Mouse (Mus musculus): ENCODE results near the gene Osbpl9.
A peak's percentile ranks its signal among the peaks of the same experiment; 100 is the strongest.

Gene Osbpl9

GRCm38 (mm10) chr4:109136475-109137125 is 65.5 kb downstream of the Osbpl9 start:
- DNase-seq (ENCODE audit: extremely low read depth, insufficient read length, low spot score) = peak; percentile 55

GRCm38 (mm10) chr4:109134955-109135354 is 67.1 kb downstream of the Osbpl9 start:
- peak; percentile 52 for DNase-seq (ENCODE audit: extremely low read depth, insufficient read length, low spot score)

- no peak for DNase-seq (ENCODE audit: extremely low read depth, insufficient read length, low spot score)
Observed at GRCm38 (mm10) chr4:109131256-109131872, 70.7 kb downstream of the Osbpl9 start.

GRCm38 (mm10) chr4:109128971-109129370 is 73.1 kb downstream of the Osbpl9 start:
- DNase-seq (ENCODE audit: extremely low read depth, insufficient read length, low spot score) = no peak

- DNase-seq (ENCODE audit: extremely low read depth, insufficient read length, low spot score) = no peak
Observed at GRCm38 (mm10) chr4:109128017-109128416, 74.1 kb downstream of the Osbpl9 start.

- DNase-seq (ENCODE audit: extremely low read depth, insufficient read length, low spot score) = peak; percentile 52
Observed at GRCm38 (mm10) chr4:109126834-109127564, 75.1 kb downstream of the Osbpl9 start.

GRCm38 (mm10) chr4:109125746-109126425 is 76.2 kb downstream of the Osbpl9 start:
- DNase-seq (ENCODE audit: extremely low read depth, insufficient read length, low spot score) = no peak

- no peak for DNase-seq (ENCODE audit: extremely low read depth, insufficient read length, low spot score)
Observed at GRCm38 (mm10) chr4:109122830-109123555, 79.1 kb downstream of the Osbpl9 start.

- DNase-seq (ENCODE audit: extremely low read depth, insufficient read length, low spot score) = no peak
Observed at GRCm38 (mm10) chr4:109120735-109121134, 81.3 kb downstream of the Osbpl9 start.

- no peak for DNase-seq (ENCODE audit: extremely low read depth, insufficient read length, low spot score)
Observed at GRCm38 (mm10) chr4:109119641-109120125, 82.4 kb downstream of the Osbpl9 start.

GRCm38 (mm10) chr4:109118327-109118659 is 83.8 kb downstream of the Osbpl9 start:
- DNase-seq (ENCODE audit: extremely low read depth, insufficient read length, low spot score) = no peak

- DNase-seq (ENCODE audit: extremely low read depth, insufficient read length, low spot score) = peak; percentile 90
Observed at GRCm38 (mm10) chr4:109117596-109118326, 84.3 kb downstream of the Osbpl9 start.

GRCm38 (mm10) chr4:109116938-109117337 is 85.1 kb downstream of the Osbpl9 start:
- no peak for DNase-seq (ENCODE audit: extremely low read depth, insufficient read length, low spot score)

GRCm38 (mm10) chr4:109116494-109116893 is 85.6 kb downstream of the Osbpl9 start:
- peak; percentile 56 for DNase-seq (ENCODE audit: extremely low read depth, insufficient read length, low spot score)

GRCm38 (mm10) chr4:109115742-109116141 is 86.3 kb downstream of the Osbpl9 start:
- no peak for DNase-seq (ENCODE audit: extremely low read depth, insufficient read length, low spot score)

GRCm38 (mm10) chr4:109114308-109114707 is 87.8 kb downstream of the Osbpl9 start:
- no peak for DNase-seq (ENCODE audit: extremely low read depth, insufficient read length, low spot score)

- DNase-seq (ENCODE audit: extremely low read depth, insufficient read length, low spot score) = no peak
Observed at GRCm38 (mm10) chr4:109112915-109113505, 89.1 kb downstream of the Osbpl9 start.

- DNase-seq (ENCODE audit: extremely low read depth, insufficient read length, low spot score) = no peak
Observed at GRCm38 (mm10) chr4:109110978-109111377, 91.1 kb downstream of the Osbpl9 start.

GRCm38 (mm10) chr4:109109686-109110085 is 92.4 kb downstream of the Osbpl9 start:
- no peak for DNase-seq (ENCODE audit: extremely low read depth, insufficient read length, low spot score)
